Mouse (Mus musculus) lung, embryonic 14.5 days (tissue): ENCODE results near the gene Cdk10. TPM values are rescaled to one million over a fixed set of nuclear protein-coding genes. Genes with fewer than 3 reads are reported as not detected.
"Not testable (repeated sequence)": the region's sequence is repeated elsewhere in the genome, so short reads cannot be mapped to it uniquely, and the experiment has no call there.

Experiments used
- ATAC-seq: fragments of 200-750 bp; cut with Nextera tagmentation; 2 replicates; pipeline ENCODE4 v1.8.0; 2017; ENCODE audit warnings: mild to moderate bottlenecking, moderate TSS enrichment, moderate library complexity; ENCODE audit not compliant: insufficient read depth
- DNase-seq: peaks from one replicate; pipeline ENCODE4 v3.0.0-alpha.2; 2015
- H3K27ac ChIP-seq: fragments of 300-500 bp; sonication (generic); 2 replicates; pipeline ENCODE4 v1.5.1; 2014; ENCODE audit warnings: low read depth, mild to moderate bottlenecking, moderate library complexity
- H3K27me3 ChIP-seq: fragments of 300-500 bp; sonication (generic); 2 replicates; pipeline ENCODE4 v1.6.1; 2014; ENCODE audit warnings: low read length, control low read depth; ENCODE audit not compliant: insufficient read depth
- H3K36me3 ChIP-seq: fragments of 300-500 bp; sonication (generic); 2 replicates; pipeline ENCODE4 v1.6.1; 2014; ENCODE audit warnings: control low read depth; ENCODE audit not compliant: insufficient read depth
- H3K4me1 ChIP-seq: fragments of 300-500 bp; sonication (generic); 2 replicates; pipeline ENCODE4 v1.6.1; 2014; ENCODE audit warnings: antibody characterized with exemption, control low read depth; ENCODE audit not compliant: insufficient read depth
- H3K4me2 ChIP-seq: fragments of 300-500 bp; sonication (generic); 2 replicates; pipeline ENCODE4 v1.6.1; 2014; ENCODE audit warnings: mild to moderate bottlenecking
- H3K4me3 ChIP-seq: fragments of 300-500 bp; sonication (generic); 2 replicates; pipeline ENCODE4 v1.5.1; 2014; ENCODE audit warnings: low read depth, low read length
- H3K9ac ChIP-seq: fragments of 300-500 bp; sonication (generic); 2 replicates; pipeline ENCODE4 v1.6.1; 2014
- H3K9me3 ChIP-seq: fragments of 300-500 bp; sonication (generic); 2 replicates; pipeline ENCODE4 v1.6.1; 2016; ENCODE audit warnings: low read depth, low read length, control low read depth
- CTCF ChIP-seq: IDR thresholded peaks from 2 replicates; pipeline ENCODE4 v1.5.1; 2016; ENCODE audit warnings: antibody characterized with exemption, low read depth
- whole genome bisulfite sequencing: fragments of 180-500 bp; shearing (Covaris S2); extraction: QIAGEN DNeasy Blood & Tissue Kit; methylation state at CpG from one replicate; pipeline ENCODE4 v1.1.7; 2014; 5-methylcytosine and 5-hydroxymethylcytosine counted together
- polyA plus RNA-seq: library from polyadenylated mRNA; unstranded; fragments of >200 nt; fragmentation: Nextera tagmentation; extraction: Ambion mirVana; gene quantifications from 2 replicates; pipeline ENCODE4 v1.2.1, GENCODE M21; 2014

Gene Cdk10
- polyA plus RNA-seq, 1 experiment from 2014 or later, result 36.3 TPM

DNA sequence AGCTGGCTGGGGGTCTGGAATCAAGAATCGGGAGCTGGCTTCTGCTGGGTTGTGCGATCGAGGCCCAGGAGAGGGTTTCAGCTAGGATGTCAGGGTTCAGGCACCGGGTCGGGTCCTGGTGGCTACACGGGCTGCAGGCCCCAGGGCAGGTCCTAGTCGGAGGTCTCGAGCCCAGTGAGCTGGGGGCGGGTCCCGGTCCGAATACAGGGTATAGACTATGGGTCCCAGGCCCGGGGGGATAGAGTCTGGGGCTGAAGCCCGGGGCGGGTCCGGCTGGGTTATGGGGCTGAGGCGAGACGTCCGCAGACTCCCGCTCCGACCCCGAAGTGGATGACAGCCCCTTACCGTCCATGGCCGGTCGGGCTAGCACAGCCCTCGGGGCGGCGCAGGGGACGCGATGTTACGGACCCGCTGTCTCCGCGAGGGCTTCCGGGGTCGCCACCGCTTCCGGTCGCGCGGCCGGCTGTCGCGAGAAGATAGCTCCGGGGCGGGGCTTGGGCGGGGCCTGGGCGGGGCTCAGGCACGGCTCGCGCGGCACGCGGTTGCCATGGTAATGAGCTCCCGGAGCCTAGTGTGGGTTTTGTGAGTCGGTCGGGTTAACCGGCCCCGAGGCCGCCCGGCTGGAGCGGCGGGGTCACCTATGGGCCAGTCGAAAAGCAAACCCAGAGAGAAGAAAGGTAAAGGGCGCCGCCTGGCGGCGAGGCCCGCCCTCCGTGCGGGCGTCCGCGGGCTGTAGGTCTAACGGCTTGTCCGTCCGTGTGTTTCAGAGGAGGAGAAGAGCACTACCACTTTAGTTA lies 12.1 kb upstream of the Cdk10 start, which contains the start of the genes Chmp1a and Spata33:
Gene Chmp1a (minus strand): TSS at position 443 of the 797 bp plus-strand sequence.
Gene Spata33 (plus strand): TSS at position 512 of the 797 bp plus-strand sequence.
- peak; percentile 68 for TF ChIP-seq CTCF
- peak within 1 kb of the TSS; percentile 96 for H3K4me2 ChIP-seq
- peaks cover 25% of the 10 kb centered on the region for H3K36me3 ChIP-seq
- H3K4me1 ChIP-seq, result 0 out of 2 replicates have a peak, but pooled peaks cover 4% of the 10 kb centered on the region
- H3K9me3 ChIP-seq, result no peaks in the 10 kb centered on the region
- DNase-seq, result peak; percentile 95
- ATAC-seq, result peak; percentile 92
- peak within 1 kb of the TSS; percentile 93 for H3K4me3 ChIP-seq
- under 1% methylated on average over 76 of the region's 76 CpGs for WGBS
- H3K9ac ChIP-seq, result peak within 1 kb of the TSS; percentile 97
- H3K27ac ChIP-seq, result peak within 1 kb of the TSS; percentile 50; the same call in 1 of the 2 replicates
- no peaks in the 10 kb centered on the region for H3K27me3 ChIP-seq

DNA sequence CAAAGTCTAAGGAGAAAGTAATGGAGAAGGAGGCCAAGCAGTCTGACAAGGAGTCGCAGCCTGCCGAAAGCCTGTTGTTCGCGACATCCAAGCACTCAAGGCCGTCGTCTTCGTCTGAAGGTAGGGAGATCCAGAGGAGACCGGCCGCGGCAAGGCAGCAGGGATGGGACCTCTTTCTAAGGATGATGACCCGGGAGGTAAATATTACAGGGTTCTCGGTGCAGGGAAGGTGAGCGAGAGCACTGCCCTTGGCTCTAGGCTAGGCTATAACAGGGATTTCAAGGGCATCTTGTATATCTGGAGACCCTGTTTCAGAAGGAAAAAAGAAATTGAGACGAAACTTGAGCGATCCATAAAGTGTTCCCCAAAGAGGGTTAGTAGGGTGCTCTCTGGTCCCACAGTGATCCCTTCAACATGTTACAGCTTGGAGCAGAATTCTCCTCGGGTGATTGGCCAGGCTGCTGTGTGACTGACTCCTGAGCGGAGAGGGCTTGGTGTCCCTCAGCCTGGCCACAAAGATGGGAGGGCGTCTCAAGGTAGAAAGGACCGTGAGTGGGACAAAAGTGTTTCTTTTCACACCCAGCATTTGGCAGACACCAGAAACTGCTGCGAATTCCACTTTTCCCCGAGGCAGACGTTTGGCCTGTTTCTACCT lies 11.4 kb upstream of the Cdk10 start:
- Histone ChIP-seq H3K9me3 (no peaks in the 10 kb centered on the region), H3K4me1 (0 out of 2 replicates have a peak, but pooled peaks cover 4% of the 10 kb centered on the region), H3K27ac (peak overlapping the region; percentile 46; the same call in 1 of the 2 replicates), H3K4me2 (peak overlapping the region; percentile 96), H3K9ac (peak overlapping the region; percentile 97), H3K36me3 (peaks cover 18% of the 10 kb centered on the region), H3K27me3 (no peaks in the 10 kb centered on the region), H3K4me3 (peak overlapping the region; percentile 93)
- 10% methylated on average over 22 of the region's 22 CpGs for WGBS
- no peak; the same call in 1 of the 2 replicates for ATAC-seq
- TF ChIP-seq CTCF, result no peak
- no peak for DNase-seq

- Histone ChIP-seq H3K4me2 (no peak overlapping the region), H3K9ac (no peak overlapping the region), H3K27ac (no peak overlapping the region), H3K4me1 (0 out of 2 replicates have a peak, but pooled peaks cover 4% of the 10 kb centered on the region), H3K36me3 (no peaks in the 10 kb centered on the region), H3K27me3 (no peaks in the 10 kb centered on the region), H3K4me3 (no peak overlapping the region), H3K9me3 (no peaks in the 10 kb centered on the region)
- TF ChIP-seq CTCF, result no peak
- DNase-seq, result no peak
- no peak for ATAC-seq
- 65% methylated on average over 3 of the region's 3 CpGs for WGBS
Measured at GRCm38 (mm10) chr8:123215430-123215829, 9.2 kb upstream of the Cdk10 start.

- H3K9me3 ChIP-seq, result no peaks in the 10 kb centered on the region
- H3K36me3 ChIP-seq, result no peaks in the 10 kb centered on the region
- ATAC-seq (no peak), DNase-seq (peak; percentile 28)
- no peak overlapping the region for H3K4me3 ChIP-seq
- H3K27me3 ChIP-seq, result no peaks in the 10 kb centered on the region
- no peak overlapping the region for H3K9ac ChIP-seq
- TF ChIP-seq CTCF, result no peak
- no peak overlapping the region for H3K27ac ChIP-seq
- peaks cover 6% of the 10 kb centered on the region; the same call in 1 of the 2 replicates for H3K4me1 ChIP-seq
- WGBS, result 62% methylated on average over 1 of the region's 1 CpGs
- H3K4me2 ChIP-seq, result no peak overlapping the region
Measured at GRCm38 (mm10) chr8:123220917-123221316, 3.7 kb upstream of the Cdk10 start.

DNA sequence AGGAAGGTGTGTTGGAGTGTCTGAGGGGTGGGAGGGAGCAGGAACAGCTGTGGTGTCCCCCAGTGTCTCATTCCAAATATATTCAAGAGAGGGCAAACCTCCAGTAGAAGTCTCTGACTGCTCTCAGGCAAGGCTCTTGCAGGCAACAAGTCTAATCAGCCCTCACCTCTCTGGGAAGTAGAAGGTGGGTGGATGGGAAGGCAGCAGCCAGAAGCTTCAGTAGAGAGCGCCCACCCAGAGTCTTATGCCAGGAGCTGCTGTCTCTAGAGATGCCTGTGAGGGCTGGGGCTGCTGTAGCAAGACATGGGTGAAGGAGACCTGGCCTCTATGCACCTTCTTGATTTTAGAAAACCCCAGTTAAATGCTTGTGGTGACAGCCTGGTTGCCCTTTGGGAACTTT lies 3.8 kb downstream of the Cdk10 start:
- Histone ChIP-seq H3K27me3 (no peaks in the 10 kb centered on the region), H3K4me2 (no peak overlapping the region), H3K36me3 (peaks cover 32% of the 10 kb centered on the region), H3K27ac (no peak overlapping the region), H3K9me3 (no peaks in the 10 kb centered on the region), H3K4me1 (peaks cover 6% of the 10 kb centered on the region; the same call in 1 of the 2 replicates), H3K4me3 (no peak overlapping the region), H3K9ac (no peak overlapping the region)
- no peak for TF ChIP-seq CTCF
- DNase-seq (no peak), ATAC-seq (no peak)
- 85% methylated on average over 1 of the region's 1 CpGs for WGBS

DNA sequence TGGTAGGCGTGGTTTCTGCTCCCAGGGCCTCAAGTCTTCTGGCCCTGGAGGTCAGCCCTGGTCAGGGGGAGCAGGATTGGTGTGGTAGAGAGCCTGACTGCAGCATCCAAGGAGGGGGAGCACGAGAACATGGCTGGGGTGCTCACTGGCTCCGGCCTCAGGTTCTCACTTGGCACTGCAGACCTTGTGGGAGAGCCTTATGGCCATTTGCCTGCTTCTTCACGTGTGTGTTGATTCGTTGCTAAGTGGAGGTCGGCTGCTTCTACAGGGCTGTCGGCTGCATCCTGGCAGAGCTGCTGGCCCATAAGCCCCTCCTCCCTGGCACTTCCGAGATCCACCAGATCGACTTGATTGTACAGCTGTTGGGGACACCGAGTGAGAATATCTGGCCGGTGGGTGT lies 5.7 kb downstream of the Cdk10 start:
- not testable (repeated sequence) for H3K27ac ChIP-seq, H3K4me1 ChIP-seq, H3K9me3 ChIP-seq, H3K4me2 ChIP-seq, H3K4me3 ChIP-seq, DNase-seq, ATAC-seq, H3K9ac ChIP-seq
- Histone ChIP-seq H3K27me3 (peaks cover 15% of the 10 kb centered on the region; the same call in 1 of the 2 replicates), H3K36me3 (peaks cover 32% of the 10 kb centered on the region)
- WGBS, result 82% methylated on average over 10 of the region's 11 CpGs

DNA sequence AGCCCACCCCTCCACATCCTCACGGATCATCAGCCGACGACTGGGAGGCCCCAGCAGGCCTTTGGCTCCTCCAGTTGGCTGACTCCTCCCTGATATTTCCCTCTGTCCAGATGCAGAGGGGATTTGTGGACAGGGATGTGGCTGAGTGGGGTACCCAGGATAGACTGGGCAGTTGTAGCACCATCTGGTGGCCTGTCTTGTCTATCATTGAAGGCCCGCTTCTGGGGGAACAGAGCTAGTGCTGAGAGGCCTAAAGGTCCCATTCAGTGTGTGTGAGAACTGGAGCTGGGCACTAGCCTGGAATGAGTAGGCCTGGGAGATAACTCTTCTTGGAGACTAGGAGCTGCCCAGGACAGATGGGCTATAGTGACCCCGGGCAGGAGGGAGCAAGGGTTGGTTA lies 7.1 kb downstream of the Cdk10 start:
- Histone ChIP-seq H3K36me3 (peaks cover 25% of the 10 kb centered on the region), H3K4me3 (no peak overlapping the region), H3K27ac (no peak overlapping the region), H3K9ac (no peak overlapping the region), H3K4me1 (0 out of 2 replicates have a peak, but pooled peaks cover 6% of the 10 kb centered on the region), H3K9me3 (no peaks in the 10 kb centered on the region), H3K27me3 (peaks cover 21% of the 10 kb centered on the region; the same call in 1 of the 2 replicates), H3K4me2 (no peak overlapping the region)
- 39% methylated on average over 5 of the region's 5 CpGs for WGBS
- ATAC-seq (no peak), DNase-seq (peak; percentile 43)
- TF ChIP-seq CTCF, result peak; percentile 30
